Mouse (Mus musculus): ENCODE measurements around the gene Ramac. TPM values are rescaled to one million over a fixed set of nuclear protein-coding genes. Genes with fewer than 3 reads are reported as not detected.

The Ramac gene
- polyA plus RNA-seq, 1 experiment from 2014 or later, result 130 TPM

DNA sequence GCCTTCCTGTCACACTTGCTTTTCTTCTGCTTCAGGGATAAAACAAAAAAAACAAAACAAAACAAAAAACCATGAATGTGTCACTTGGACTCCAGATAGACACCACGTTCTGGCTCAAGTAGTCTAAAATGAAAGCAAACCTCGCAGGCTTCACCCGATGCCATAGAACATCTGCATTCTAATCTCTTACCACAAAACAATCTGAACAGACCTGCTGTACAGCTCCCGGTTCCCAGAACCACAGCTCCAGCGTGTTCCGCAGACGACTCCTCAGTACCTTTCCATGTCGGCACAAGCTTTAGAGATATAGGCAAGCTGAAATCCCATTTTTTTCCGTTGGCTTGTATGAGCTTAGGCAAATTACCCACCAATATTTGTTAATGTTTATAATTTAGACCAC is 32.9 kb upstream of the Ramac start:
- ATAC-seq (replicated peaks; ENCODE audit: low FRiP score) (no peak), DNase-seq (ENCODE audit: low spot score) (no peak)
- no peaks in the 10 kb centered on the region for H3K36me3 ChIP-seq (ENCODE audit: control insufficient read depth, insufficient read depth, low read length)
- H3K27ac ChIP-seq (ENCODE audit: low read depth, low read length), result no peak overlapping the region
- H3K9me3 ChIP-seq (ENCODE audit: control insufficient read depth, low read length), result no peaks in the 10 kb centered on the region
- 91% methylated on average over 9 of the region's 9 CpGs for WGBS
- no peak overlapping the region for H3K4me2 ChIP-seq (ENCODE audit: low read depth, low read length, severe bottlenecking)
- H3K9ac ChIP-seq (ENCODE audit: low read length), result no peak overlapping the region
- no peak overlapping the region for H3K4me3 ChIP-seq (ENCODE audit: low read depth, low read length)
- H3K4me1 ChIP-seq (replicated peaks; ENCODE audit: control insufficient read depth, insufficient read depth, low read length), result no peaks in the 10 kb centered on the region
- H3K27me3 ChIP-seq (ENCODE audit: control insufficient read depth, insufficient read depth, low read length), result no peaks in the 10 kb centered on the region

- Histone ChIP-seq H3K9me3 (ENCODE audit: control insufficient read depth, low read length) (no peaks in the 10 kb centered on the region), H3K4me2 (ENCODE audit: low read depth, low read length, severe bottlenecking) (no peak overlapping the region), H3K27ac (ENCODE audit: low read depth, low read length) (no peak overlapping the region), H3K27me3 (ENCODE audit: control insufficient read depth, insufficient read depth, low read length) (no peaks in the 10 kb centered on the region), H3K4me1 (replicated peaks; ENCODE audit: control insufficient read depth, insufficient read depth, low read length) (no peaks in the 10 kb centered on the region), H3K36me3 (ENCODE audit: control insufficient read depth, insufficient read depth, low read length) (no peaks in the 10 kb centered on the region), H3K4me3 (ENCODE audit: low read depth, low read length) (no peak overlapping the region), H3K9ac (ENCODE audit: low read length) (no peak overlapping the region)
- ATAC-seq (replicated peaks; ENCODE audit: low FRiP score) (no peak), DNase-seq (ENCODE audit: low spot score) (no peak)
- WGBS, result 84% methylated on average over 6 of the region's 6 CpGs
Measured at GRCm38 (mm10) chr7:81731181-81731651, 31.5 kb upstream of the Ramac start.

DNA sequence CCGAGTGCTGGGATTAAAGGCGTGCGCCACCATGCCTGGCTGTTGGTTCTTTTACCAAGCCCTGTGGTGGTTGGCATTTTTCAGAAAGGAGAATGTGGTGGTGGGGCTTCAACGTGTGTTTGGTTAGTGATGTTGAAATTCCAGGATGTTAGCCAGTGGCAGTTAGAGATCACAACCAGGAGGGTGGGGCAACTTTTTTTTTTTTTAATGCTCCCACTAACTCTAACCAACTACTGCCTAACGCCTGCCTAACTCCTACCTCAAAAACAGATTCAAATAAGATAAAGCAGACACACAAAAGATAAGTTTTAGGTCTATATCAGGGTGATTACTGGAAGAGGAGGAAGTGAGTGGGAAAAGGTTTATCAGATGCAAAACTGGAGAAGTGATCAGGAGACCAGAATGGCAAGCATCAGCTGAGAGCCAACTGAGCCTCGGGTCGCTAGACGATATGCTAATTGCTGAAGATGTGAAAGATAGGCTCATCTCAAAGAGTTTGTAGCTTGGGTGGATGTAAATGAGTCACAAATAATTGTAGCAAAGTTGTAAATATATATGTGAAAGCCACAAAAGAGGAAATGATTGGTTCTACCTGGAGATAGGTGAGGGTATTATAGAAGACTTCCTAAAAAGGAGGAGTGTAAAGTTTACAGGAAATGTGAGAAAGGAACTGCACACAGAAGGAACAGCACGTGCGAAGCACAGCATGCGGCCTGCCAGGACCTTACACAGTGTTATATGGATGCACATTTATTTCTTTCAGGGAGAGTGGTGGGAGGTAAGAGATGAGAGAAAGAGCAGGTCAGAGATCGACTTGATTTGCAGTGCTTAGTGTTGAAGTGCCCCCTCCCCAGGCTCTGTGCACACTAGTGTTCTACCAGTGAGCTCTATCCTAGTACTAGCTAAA is 30.3 kb upstream of the Ramac start:
- WGBS, result 90% methylated on average over 12 of the region's 12 CpGs
- DNase-seq (ENCODE audit: low spot score), result no peak

DNA sequence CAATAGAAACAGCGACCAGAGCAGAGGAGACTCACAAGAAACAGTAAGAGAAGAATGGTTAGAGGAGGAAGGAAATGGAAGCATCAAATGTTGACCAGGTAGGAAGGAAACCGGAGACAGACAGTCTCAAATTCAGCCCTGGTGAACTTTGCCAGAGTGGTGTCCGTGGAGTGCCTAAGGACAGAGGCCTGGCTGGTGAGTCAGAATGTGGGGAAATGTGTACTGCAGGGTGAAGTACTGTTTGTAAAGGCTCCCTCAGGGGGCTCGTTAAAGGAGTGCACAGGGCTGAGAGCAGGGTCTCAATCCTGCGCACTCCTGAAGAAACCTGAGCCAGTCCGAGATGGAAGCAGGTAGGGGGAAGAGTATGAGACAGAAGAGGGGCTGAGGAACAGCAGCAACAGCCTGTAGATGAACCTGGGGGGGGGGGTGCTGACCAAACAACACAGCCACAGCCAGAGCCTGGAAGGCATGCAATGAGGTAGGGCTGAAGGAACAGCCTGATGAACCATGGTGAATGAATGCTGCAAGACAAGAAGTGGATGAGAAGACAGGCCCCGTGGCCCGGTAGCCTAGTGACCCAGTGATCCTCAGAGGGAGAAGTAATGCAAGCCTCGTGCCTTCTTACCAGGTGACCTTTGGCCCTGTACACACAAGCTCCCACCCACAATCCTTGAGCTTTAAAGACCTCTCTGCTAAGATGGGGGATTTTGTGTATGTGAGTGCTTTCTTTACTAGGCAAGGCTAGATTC is 27.3 kb upstream of the Ramac start:
- no peak overlapping the region for H3K9ac ChIP-seq (ENCODE audit: low read length)
- 67% methylated on average over 9 of the region's 9 CpGs for WGBS
- no peak overlapping the region for H3K4me3 ChIP-seq (ENCODE audit: low read depth, low read length)
- H3K27ac ChIP-seq (ENCODE audit: low read depth, low read length), result no peak overlapping the region
- ATAC-seq (replicated peaks; ENCODE audit: low FRiP score) (no peak), DNase-seq (ENCODE audit: low spot score) (no peak)
- no peaks in the 10 kb centered on the region for H3K9me3 ChIP-seq (ENCODE audit: control insufficient read depth, low read length)
- no peak overlapping the region for H3K4me2 ChIP-seq (ENCODE audit: low read depth, low read length, severe bottlenecking)
- no peaks in the 10 kb centered on the region for H3K36me3 ChIP-seq (ENCODE audit: control insufficient read depth, insufficient read depth, low read length)
- H3K27me3 ChIP-seq (ENCODE audit: control insufficient read depth, insufficient read depth, low read length), result no peaks in the 10 kb centered on the region
- H3K4me1 ChIP-seq (replicated peaks; ENCODE audit: control insufficient read depth, insufficient read depth, low read length), result no peaks in the 10 kb centered on the region

More for the DNA sequence above, 30.3 kb upstream of the Ramac start:
- ATAC-seq (replicated peaks; ENCODE audit: low FRiP score), result no peak
- Histone ChIP-seq H3K36me3 (ENCODE audit: control insufficient read depth, insufficient read depth, low read length) (no peaks in the 10 kb centered on the region), H3K9me3 (ENCODE audit: control insufficient read depth, low read length) (no peaks in the 10 kb centered on the region), H3K4me2 (ENCODE audit: low read depth, low read length, severe bottlenecking) (no peak overlapping the region), H3K27ac (ENCODE audit: low read depth, low read length) (no peak overlapping the region), H3K9ac (ENCODE audit: low read length) (no peak overlapping the region), H3K27me3 (ENCODE audit: control insufficient read depth, insufficient read depth, low read length) (no peaks in the 10 kb centered on the region), H3K4me1 (replicated peaks; ENCODE audit: control insufficient read depth, insufficient read depth, low read length) (no peaks in the 10 kb centered on the region), H3K4me3 (ENCODE audit: low read depth, low read length) (no peak overlapping the region)

DNA sequence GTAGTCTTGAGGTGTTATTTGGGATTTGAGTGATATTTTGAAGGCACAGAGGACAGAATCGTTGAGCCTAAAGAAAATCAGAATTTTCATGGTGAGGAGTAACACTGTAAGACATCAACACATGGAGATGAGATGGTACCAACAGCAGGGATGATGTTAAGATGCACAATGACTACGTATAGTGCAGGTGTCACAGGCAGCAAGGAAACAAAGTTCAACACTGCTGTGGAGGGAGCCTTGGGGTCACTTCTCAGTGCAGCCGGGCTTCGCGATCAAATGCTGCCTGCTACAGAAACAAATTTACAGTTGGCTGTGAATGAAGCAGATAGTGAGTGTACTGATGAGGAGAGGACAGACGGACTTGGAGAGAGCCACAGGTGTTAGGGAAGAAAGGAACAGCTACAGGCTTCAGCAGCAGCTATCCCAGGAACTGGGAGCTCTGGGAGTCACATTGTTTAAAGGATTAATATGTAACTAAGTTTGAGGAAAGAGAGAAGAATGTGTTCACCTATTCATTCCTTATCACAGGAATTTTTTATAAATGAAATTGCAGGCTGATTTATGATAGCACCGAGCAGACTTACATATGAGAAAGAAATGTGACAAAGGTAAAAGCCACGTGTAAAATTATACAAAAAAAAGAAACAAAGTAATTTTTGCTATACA is 23.9 kb upstream of the Ramac start:
- no peak for ATAC-seq (replicated peaks; ENCODE audit: low FRiP score)
- WGBS, result 83% methylated on average over 8 of the region's 8 CpGs
- H3K27ac ChIP-seq (ENCODE audit: low read depth, low read length), result no peak overlapping the region

GRCm38 (mm10) chr7:81740010-81740409 is 22.7 kb upstream of the Ramac start:
- no peaks in the 10 kb centered on the region for H3K9me3 ChIP-seq (ENCODE audit: control insufficient read depth, low read length)
- ATAC-seq (replicated peaks; ENCODE audit: low FRiP score) (no peak), DNase-seq (ENCODE audit: low spot score) (no peak)
- H3K4me3 ChIP-seq (ENCODE audit: low read depth, low read length), result no peak overlapping the region
- no peaks in the 10 kb centered on the region for H3K4me1 ChIP-seq (replicated peaks; ENCODE audit: control insufficient read depth, insufficient read depth, low read length)
- H3K9ac ChIP-seq (ENCODE audit: low read length), result no peak overlapping the region
- H3K27ac ChIP-seq (ENCODE audit: low read depth, low read length), result no peak overlapping the region
- no peak overlapping the region for H3K4me2 ChIP-seq (ENCODE audit: low read depth, low read length, severe bottlenecking)
- 89% methylated on average over 7 of the region's 7 CpGs for WGBS
- no peaks in the 10 kb centered on the region for H3K27me3 ChIP-seq (ENCODE audit: control insufficient read depth, insufficient read depth, low read length)
- H3K36me3 ChIP-seq (ENCODE audit: control insufficient read depth, insufficient read depth, low read length), result no peaks in the 10 kb centered on the region

More for the DNA sequence above, 23.9 kb upstream of the Ramac start:
- H3K36me3 ChIP-seq (ENCODE audit: control insufficient read depth, insufficient read depth, low read length), result no peaks in the 10 kb centered on the region
- H3K4me2 ChIP-seq (ENCODE audit: low read depth, low read length, severe bottlenecking), result no peak overlapping the region
- no peak overlapping the region for H3K4me3 ChIP-seq (ENCODE audit: low read depth, low read length)
- DNase-seq (ENCODE audit: low spot score), result no peak
- no peak overlapping the region for H3K9ac ChIP-seq (ENCODE audit: low read length)
- H3K9me3 ChIP-seq (ENCODE audit: control insufficient read depth, low read length), result no peaks in the 10 kb centered on the region
- H3K27me3 ChIP-seq (ENCODE audit: control insufficient read depth, insufficient read depth, low read length), result no peaks in the 10 kb centered on the region
- no peaks in the 10 kb centered on the region for H3K4me1 ChIP-seq (replicated peaks; ENCODE audit: control insufficient read depth, insufficient read depth, low read length)

- Histone ChIP-seq H3K9ac (ENCODE audit: low read length) (no peak overlapping the region), H3K36me3 (ENCODE audit: control insufficient read depth, insufficient read depth, low read length) (no peaks in the 10 kb centered on the region), H3K4me1 (replicated peaks; ENCODE audit: control insufficient read depth, insufficient read depth, low read length) (no peaks in the 10 kb centered on the region), H3K4me3 (ENCODE audit: low read depth, low read length) (no peak overlapping the region), H3K9me3 (ENCODE audit: control insufficient read depth, low read length) (no peaks in the 10 kb centered on the region), H3K27ac (ENCODE audit: low read depth, low read length) (no peak overlapping the region), H3K4me2 (ENCODE audit: low read depth, low read length, severe bottlenecking) (no peak overlapping the region), H3K27me3 (ENCODE audit: control insufficient read depth, insufficient read depth, low read length) (no peaks in the 10 kb centered on the region)
- ATAC-seq (replicated peaks; ENCODE audit: low FRiP score) (no peak), DNase-seq (ENCODE audit: low spot score) (no peak)
- 72% methylated on average over 4 of the region's 4 CpGs for WGBS
Measured at GRCm38 (mm10) chr7:81744145-81744544, 18.6 kb upstream of the Ramac start.

DNA sequence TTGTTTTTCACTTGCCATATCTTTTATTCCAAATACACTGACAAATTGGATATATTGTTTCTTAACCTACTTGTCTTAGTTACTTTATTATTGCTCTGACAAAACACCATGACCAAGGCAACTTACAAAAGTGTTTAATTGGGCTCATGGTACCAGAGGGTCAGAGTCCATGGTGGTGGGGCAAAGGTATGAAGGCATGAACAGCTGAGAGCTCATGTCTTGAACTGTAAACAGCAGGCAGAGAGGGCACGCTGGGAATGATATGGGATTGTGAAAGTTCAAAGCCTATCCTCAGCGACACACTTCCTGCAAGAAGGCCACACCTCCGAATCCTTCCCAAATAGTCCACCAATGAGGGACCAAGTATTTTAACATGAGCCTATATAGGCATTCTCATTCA is 14.8 kb upstream of the Ramac start:
- Histone ChIP-seq H3K9me3 (ENCODE audit: control insufficient read depth, low read length) (no peaks in the 10 kb centered on the region), H3K4me1 (replicated peaks; ENCODE audit: control insufficient read depth, insufficient read depth, low read length) (no peaks in the 10 kb centered on the region), H3K4me2 (ENCODE audit: low read depth, low read length, severe bottlenecking) (no peak overlapping the region), H3K9ac (ENCODE audit: low read length) (no peak overlapping the region), H3K27ac (ENCODE audit: low read depth, low read length) (no peak overlapping the region), H3K36me3 (ENCODE audit: control insufficient read depth, insufficient read depth, low read length) (no peaks in the 10 kb centered on the region), H3K27me3 (ENCODE audit: control insufficient read depth, insufficient read depth, low read length) (no peaks in the 10 kb centered on the region), H3K4me3 (ENCODE audit: low read depth, low read length) (no peak overlapping the region)
- DNase-seq (ENCODE audit: low spot score), result no peak
- WGBS, result 91% methylated on average over 3 of the region's 3 CpGs
- ATAC-seq (replicated peaks; ENCODE audit: low FRiP score), result no peak
